8 mouse cellular contexts compared by ENCODE assay signal in the genomic region with DNA sequence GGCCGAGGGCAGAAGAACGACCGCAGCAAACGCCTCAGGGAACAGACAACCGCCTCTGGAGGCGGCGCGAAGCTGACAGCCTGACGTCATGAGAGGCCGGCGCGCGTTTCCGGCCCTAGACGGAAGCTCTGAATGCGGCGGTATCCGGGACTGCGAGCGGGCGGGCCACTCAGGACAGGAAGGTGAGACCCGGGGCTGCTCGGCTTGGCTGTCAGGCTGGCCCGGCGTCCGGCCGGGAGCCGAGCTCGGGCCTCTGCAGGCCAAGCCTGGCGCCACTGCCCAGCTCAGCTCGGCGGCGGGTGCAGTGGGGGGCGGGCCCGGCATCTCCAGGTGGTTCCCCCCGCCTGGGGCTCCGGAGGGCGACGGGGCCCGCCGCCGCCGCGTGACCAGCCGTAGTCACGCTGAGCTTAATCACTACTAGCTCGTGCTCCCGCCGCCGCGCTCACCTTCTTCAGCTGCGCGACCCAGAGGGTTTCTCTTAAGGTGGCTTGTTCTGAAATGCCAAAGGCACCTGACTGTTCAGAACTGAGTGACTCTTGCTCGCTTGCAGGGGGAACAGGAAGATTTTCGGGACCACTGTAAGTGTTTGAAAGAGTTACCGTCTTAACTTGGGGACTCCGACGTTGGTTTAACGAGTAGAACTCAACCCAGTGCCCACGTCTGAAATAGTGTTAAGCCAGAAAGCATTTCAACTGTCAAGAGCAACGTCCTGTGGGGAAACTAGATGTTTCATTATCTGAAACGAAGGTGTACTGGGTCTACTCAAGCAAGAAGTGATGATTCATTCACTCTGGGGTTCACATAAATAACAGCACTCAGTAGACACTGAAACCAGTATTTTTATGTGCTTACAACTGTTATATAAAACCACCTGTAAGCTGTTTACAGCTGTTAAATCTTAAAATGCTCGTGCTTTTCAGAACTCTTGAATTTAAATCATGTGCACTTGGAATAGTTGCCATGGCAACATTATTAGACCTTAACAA. TPM values are rescaled to one million over a fixed set of nuclear protein-coding genes. Genes with fewer than 3 reads are reported as not detected.
DNase-seq lines count a peak whose midpoint lies in the region; ATAC-seq lines count a peak whose summit lies in the region.

Gene Moap1 (minus strand): TSS at position 73 of the 986 bp plus-strand sequence.
Gene Tmem251 (plus strand): TSS at position 174 of the 986 bp plus-strand sequence.

- H3K9me3 ChIP-seq in embryonic facial prominence, embryonic 13.5 days = no peaks in the 10 kb centered on the region

- peak within 1 kb of the TSS; percentile 85 for H3K4me2 ChIP-seq in embryonic facial prominence, embryonic 13.5 days

- DNase-seq in 416B (ENCODE audit: low read depth) (peak; percentile 88), liver (peak; percentile 92)
- peak; percentile 69 to 81 for DNase-seq in adrenal gland, postnatal 4 days (ENCODE audit: low spot score in 2 of 2)
- peak; percentile 90 for DNase-seq in heart, adult 8-10 months (ENCODE audit: low spot score)
- peak; percentile 93 for DNase-seq in kidney, adult 9 months
- DNase-seq in monocyte, adult 2 months (ENCODE audit: low read depth in 1 of 2, low spot score in 2 of 2) = peak; percentile 77 to 88
- DNase-seq in spleen, postnatal 14 days (ENCODE audit: low spot score in 2 of 2) = peak; percentile 81 to 86

- peaks cover 15% of the 10 kb centered on the region for H3K36me3 ChIP-seq in embryonic facial prominence, embryonic 13.5 days

- H3K9ac ChIP-seq in embryonic facial prominence, embryonic 13.5 days = peak within 1 kb of the TSS; percentile 85

- WGBS in embryonic facial prominence, embryonic 13.5 days = under 1% methylated on average over 63 of the region's 63 CpGs

- H3K27ac ChIP-seq in embryonic facial prominence, embryonic 13.5 days = peak within 1 kb of the TSS; percentile 93

- H3K4me1 ChIP-seq in embryonic facial prominence, embryonic 13.5 days = peaks cover 18% of the 10 kb centered on the region

- H3K27me3 ChIP-seq in embryonic facial prominence, embryonic 13.5 days = no peaks in the 10 kb centered on the region

- H3K4me3 ChIP-seq in embryonic facial prominence, embryonic 13.5 days = peak within 1 kb of the TSS; percentile 78

- ATAC-seq in embryonic facial prominence, embryonic 13.5 days (ENCODE audit: insufficient number of reproducible peaks, insufficient read depth, low FRiP score, low TSS enrichment, low read depth) = peak; percentile 92

RNA-seq across cellular contexts. Expression of gene Moap1, which starts in this region (rescaled TPM):
- total RNA-seq in adrenal gland, postnatal 4 days (2021) = 10 to 100 TPM; 10.1 to 12.2 TPM
- polyA plus RNA-seq in embryonic facial prominence, embryonic 13.5 days (2015; fragmentation: Nextera tagmentation; extraction: Ambion mirVana) = 25.5 and 25.7 TPM in 2 replicates
- total RNA-seq in heart, adult 8-10 months (2022) = 1 to 10 TPM; 5.9 to 7.3 (median 6.6) TPM

RNA-seq across cellular contexts. Expression of gene Tmem251, which starts in this region (rescaled TPM):
- 1 to 10 TPM; 4.5 to 4.8 TPM for total RNA-seq in adrenal gland, postnatal 4 days (2021)
- 9.7 and 10.9 TPM in 2 replicates for polyA plus RNA-seq in embryonic facial prominence, embryonic 13.5 days (2015; fragmentation: Nextera tagmentation; extraction: Ambion mirVana)
- total RNA-seq in heart, adult 8-10 months (2022) = 1 to 10 TPM; 3.5 to 4.7 (median 4.4) TPM

Comparison
In these comparisons a context has a peak if more than half of its experiments do, and no peak if none do; other contexts are left out.
1. Peak in every context shown above with its lines: DNase-seq, ATAC-seq, H3K4me3 ChIP-seq and H3K27ac ChIP-seq.